Mouse (Mus musculus) right cerebral cortex, postnatal 36 days (tissue): Measurements from ENCODE around the gene Sec23a.
"Not testable (repeated sequence)": the region's sequence is repeated elsewhere in the genome, so short reads cannot be mapped to it uniquely, and the experiment has no call there.

ENCODE experiments used
- DNase-seq, 2 experiments: peaks; one replicate each; pipeline ENCODE4 v3.0.0; 2022; ENCODE audit warnings: low spot score in 2 of 2, mixed read lengths in 1 of 2

Gene Sec23a

DNA sequence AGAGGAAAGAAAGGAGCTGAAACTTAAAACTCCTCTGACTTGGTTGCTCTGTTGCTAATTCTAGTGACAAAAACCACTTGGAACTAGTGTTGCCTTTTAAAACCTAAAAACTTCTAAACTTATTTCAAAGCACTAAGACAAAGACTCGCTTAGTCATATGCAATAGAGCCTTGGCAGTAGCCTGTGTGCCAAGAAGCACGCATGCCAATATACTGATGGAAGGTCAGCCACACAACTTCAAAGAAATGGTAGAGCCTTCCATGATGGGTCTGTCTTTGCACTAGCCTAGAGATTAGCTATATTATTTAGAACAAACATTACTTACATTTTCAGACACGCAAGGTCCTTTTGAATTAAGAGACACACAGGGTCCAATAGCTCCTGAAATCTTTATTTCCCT, 26.1 kb downstream of the Sec23a start:
- DNase-seq, result no peak

DNA sequence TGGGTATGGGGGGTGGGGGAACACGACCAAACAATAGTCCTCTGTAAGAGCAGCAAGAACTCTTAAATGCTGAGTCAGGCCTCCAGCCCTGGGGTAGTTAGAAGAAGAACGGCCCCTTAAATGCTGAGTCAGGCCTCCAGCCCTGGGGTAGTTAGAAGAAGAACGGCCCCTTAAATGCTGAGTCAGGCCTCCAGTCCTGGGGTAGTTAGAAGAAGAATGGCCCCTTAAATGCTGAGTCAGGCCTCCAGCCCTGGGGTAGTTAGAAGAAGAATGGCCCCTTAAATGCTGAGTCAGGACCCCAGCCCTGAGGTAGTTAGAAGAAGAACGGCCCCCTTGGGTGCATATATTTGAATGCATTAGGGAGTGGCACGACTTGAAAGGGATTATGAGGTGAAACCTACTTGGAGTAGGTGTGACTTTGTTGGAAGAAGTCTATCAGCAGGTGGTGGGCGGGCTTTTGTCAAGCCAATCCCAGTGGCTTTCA, 30.6 kb downstream of the Sec23a start:
- DNase-seq, result not testable (repeated sequence)

DNA sequence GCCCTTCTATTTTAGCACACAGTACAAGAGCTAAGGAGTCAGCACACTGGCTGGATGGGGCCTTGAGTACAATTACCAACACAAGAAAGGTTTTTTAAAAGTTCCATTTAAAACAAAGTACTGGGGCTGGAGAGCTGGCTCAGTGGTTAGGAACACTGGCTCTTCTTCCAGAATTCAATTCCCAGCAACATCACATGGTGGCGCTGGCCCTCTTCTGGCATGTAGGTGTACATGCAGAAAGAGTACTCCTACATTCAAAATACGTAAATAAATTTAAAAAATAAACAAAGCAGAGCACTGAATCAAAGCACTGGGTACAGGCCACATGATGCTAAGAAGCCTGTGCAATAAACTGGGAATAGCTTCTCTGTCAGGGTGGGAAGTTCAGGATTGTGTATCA, 34.9 kb downstream of the Sec23a start:
- no peak for DNase-seq

DNA sequence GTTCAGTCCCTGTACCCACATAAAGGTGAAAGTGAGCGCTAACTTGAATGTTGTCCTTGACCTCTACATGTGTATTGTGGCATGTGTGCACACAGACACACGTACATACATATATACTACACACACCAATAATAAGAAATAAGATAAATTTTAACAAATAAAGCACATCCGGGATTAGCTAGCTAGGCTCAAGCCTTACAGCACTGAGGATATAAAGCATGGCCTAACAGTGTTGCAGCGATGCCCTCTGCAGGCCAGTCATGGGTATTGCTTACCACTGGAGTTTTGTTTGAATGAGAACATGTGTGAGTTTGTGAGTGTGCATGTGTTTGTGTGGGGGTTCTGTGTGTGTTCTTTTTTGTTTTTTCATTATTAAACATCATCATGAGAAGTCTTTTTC, 47.2 kb downstream of the Sec23a start:
- DNase-seq, result no peak

- no peak for DNase-seq
Observed at GRCm38 (mm10) chr12:58960844-58961243, 51.0 kb downstream of the Sec23a start.

- no peak for DNase-seq
Observed at GRCm38 (mm10) chr12:58956624-58957023, 55.2 kb downstream of the Sec23a start.

DNA sequence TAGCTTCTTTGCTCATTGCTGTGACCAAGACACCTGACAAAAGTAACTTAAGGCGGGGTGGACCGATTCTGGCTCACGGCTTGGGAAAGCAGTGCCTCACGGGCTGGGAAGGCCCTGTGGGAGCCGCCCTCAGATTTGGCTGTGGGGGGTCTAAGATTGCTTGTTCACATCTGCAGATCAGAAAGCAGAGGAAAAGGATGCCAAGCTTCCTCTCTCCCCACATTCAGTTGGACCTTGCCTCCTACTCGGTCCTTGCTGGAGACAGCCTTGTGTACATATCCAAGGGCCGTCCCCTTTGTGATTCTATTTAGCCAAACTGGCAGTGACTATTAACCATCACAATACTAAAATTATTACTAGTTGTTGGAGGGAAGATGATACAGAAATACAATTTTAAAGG, 55.7 kb downstream of the Sec23a start:
- no peak for DNase-seq

DNA sequence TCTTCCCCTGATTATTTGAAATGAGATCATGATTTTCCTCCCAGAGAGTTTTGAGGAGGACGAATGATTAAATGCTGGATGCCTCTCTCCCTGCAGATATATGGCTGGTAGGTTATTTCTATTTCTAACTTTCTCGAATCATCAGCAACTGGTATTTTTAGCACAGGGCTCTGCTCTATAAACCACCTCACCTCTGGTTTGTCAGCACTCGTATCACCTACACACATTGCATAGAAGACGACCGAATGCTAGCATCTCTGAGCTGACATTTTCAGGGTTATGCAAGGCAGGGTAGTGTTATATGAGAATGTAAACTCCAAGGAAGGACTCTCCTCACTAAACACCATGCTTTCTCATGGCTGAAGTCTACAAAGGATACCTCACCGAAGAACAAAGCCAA, 63.9 kb downstream of the Sec23a start:
- no peak for DNase-seq

DNA sequence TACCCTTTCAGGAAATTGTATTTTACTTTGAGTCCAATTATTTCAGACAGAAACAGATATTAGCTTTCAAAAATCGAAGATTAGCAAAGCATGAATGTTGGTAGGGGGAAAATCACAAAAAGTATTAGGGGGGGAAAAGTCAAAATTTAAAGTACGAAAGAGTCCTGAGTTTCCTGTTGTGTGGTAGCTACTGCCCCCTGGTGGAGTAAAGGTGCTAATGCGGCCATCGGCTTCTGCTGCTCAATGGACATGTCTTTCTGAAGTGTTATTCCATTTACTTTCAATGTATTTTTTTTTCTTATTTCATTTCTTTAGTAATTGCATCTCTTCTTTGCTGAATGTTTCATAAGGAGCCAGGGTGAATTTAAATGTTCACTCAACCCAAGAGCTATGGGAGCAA, 64.6 kb downstream of the Sec23a start:
- DNase-seq, result peak; percentile 42 to 55

DNA sequence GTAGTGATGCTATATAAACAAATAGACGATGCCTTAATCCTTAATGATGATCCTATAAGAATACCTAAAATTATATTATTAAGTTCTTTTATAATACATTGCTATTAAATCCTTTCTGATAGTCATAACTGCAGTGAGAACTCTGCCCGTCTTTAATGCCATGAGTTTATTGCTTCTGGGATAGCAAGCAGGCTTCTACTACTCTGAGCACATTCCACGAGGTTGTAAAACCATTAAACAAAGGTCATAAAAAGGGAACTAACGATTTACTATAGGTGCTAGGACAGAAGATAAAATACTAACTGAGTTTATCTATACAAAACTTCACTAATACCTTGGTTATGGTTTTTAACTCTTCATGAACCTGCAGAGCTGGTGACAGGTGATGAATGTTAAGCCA, 69.3 kb downstream of the Sec23a start:
- no peak for DNase-seq

DNA sequence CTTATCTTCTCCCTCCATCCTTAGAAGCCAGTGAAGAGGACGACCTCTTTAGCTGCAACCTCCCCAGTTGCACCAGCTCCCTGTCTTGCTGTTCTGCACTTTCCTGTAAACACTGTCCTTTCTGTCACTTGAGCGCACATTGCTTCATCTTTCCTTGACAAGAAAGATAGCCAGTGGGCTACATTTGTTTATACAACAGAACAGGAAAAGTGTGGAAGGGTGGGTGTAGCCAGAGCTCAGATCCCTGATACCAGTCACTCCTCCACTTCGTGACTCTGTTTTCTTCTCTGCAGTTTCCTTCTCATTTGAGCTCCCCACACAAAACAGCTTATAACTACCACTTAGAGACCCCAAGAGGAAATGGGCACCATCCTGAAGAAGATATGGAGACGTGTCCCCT, 77.2 kb downstream of the Sec23a start:
- DNase-seq, result no peak

DNA sequence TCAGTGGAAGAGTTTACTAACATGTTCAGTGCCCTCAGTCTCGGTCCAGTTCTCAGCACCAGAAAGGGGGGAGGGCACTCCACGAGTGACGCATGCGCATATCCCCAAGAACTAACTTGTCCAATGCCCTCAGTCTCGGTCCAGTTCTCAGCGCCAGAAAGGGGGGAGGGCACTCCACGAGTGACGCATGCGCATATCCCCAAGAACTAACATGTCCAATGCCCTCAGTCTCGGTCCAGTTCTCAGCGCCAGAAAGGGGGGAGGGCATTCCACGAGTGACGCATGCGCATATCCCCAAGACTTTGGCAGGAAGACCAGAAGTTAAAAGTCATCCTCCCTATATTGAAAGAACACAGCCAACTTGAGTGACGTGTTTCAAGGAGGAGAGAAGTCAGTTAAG, 86.8 kb downstream of the Sec23a start:
- DNase-seq, result no peak

DNA sequence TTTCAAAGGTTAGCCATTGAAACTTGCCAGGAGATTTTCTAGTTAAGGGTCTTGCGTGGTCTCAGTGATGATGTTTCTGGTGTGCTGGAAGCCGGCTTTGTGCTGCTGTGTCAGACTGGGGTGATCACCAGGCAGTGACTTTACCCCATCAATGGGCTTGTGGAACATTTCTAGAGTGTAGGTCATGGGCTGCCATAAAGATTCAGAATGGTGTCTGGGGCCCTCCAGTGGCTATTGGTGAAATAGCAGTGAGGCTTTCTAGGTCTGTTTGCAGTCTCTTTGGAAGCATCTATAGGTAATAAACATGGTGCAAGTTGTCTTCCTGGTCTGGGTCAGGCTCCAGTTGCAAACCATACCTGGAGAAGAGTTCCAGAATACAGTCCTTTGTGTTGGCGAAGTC, 87.8 kb downstream of the Sec23a start:
- peak; percentile 55 to 58 for DNase-seq

DNA sequence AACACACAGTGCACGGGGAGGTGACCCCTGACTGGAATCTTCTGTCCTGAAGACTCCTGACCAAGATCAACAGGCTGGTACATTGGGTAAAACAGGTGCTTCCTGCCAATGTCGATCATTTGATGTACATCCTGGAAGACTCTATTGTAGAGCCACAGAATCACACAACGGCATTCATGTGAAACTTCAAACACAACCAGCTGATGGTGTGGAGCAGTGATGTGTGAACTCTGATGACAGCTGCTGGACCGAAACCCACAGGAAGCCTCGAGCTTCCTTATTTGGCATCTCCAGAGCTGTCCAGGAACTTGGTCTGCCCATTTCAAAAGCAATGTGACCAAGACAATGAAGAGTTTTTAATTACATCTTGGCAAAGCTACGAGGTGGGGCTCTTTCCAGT, 91.0 kb downstream of the Sec23a start:
- DNase-seq, result no peak

- no peak for DNase-seq
Observed at GRCm38 (mm10) chr12:58919516-58919915, 92.3 kb downstream of the Sec23a start.

GRCm38 (mm10) chr12:58909826-58910225, 102.0 kb downstream of the Sec23a start:
- DNase-seq, result no peak
